Mouse (Mus musculus) liver, embryonic 12.5 days (tissue): ENCODE results near the gene Gm21970. TPM values are rescaled to one million over a fixed set of nuclear protein-coding genes. Genes with fewer than 3 reads are reported as not detected.
A peak's percentile ranks its signal among the peaks of the same experiment; 100 is the strongest.

Source experiments
- ATAC-seq: fragments of 200-750 bp; cut with Nextera tagmentation; 2 replicates; pipeline ENCODE4 v1.8.0; 2017; ENCODE audit warnings: moderate number of reproducible peaks, mild to moderate bottlenecking, moderate library complexity
- H3K27ac ChIP-seq: fragments of 300-500 bp; sonication (generic); 2 replicates; pipeline ENCODE4 v1.5.1; 2016; ENCODE audit warnings: mild to moderate bottlenecking
- H3K27me3 ChIP-seq: fragments of 300-500 bp; sonication (generic); replicated peaks from 2 replicates; pipeline ENCODE4 v1.6.1; 2016; ENCODE audit warnings: mild to moderate bottlenecking, moderate library complexity
- H3K36me3 ChIP-seq: fragments of 300-500 bp; sonication (generic); 2 replicates; pipeline ENCODE4 v1.6.1; 2016; ENCODE audit warnings: mild to moderate bottlenecking, moderate library complexity
- H3K4me1 ChIP-seq: fragments of 300-500 bp; sonication (generic); 2 replicates; pipeline ENCODE4 v1.6.1; 2016
- H3K4me2 ChIP-seq: fragments of 300-500 bp; sonication (generic); 2 replicates; pipeline ENCODE4 v1.6.1; 2016; ENCODE audit warnings: mild to moderate bottlenecking, moderate library complexity
- H3K4me3 ChIP-seq: fragments of 300-500 bp; sonication (generic); 2 replicates; pipeline ENCODE4 v1.5.1; 2016; ENCODE audit warnings: mild to moderate bottlenecking, moderate library complexity
- H3K9ac ChIP-seq: fragments of 300-500 bp; sonication (generic); 2 replicates; pipeline ENCODE4 v1.6.1; 2016; ENCODE audit warnings: mild to moderate bottlenecking, moderate library complexity
- H3K9me3 ChIP-seq: fragments of 300-500 bp; sonication (generic); replicated peaks from 2 replicates; pipeline ENCODE4 v1.6.1; 2016; ENCODE audit warnings: mild to moderate bottlenecking, moderate library complexity
- WGBS: fragments of 180-500 bp; shearing (Covaris S2); methylation state at CpG from one replicate; pipeline ENCODE4 v1.1.7; 2016; ENCODE audit not compliant: insufficient replicate concordance; 5-methylcytosine and 5-hydroxymethylcytosine counted together
- polyA plus RNA-seq: library from polyadenylated mRNA; unstranded; fragments of >200 nt; fragmentation: Nextera tagmentation; extraction: Ambion mirVana; gene quantifications from 2 replicates; pipeline ENCODE4 v1.2.1, GENCODE M21; 2016

The Gm21970 gene
- polyA plus RNA-seq, 1 experiment from 2014 or later, result not detected

GRCm38 (mm10) chr16:91445566-91445965, 54.0 kb downstream of the Gm21970 start:
- Histone ChIP-seq H3K4me3 (no peak overlapping the region), H3K36me3 (no peaks in the 10 kb centered on the region), H3K27ac (peak overlapping the region; percentile 45), H3K27me3 (no peaks in the 10 kb centered on the region), H3K9ac (no peak overlapping the region), H3K4me1 (peaks cover 88% of the 10 kb centered on the region), H3K4me2 (no peak overlapping the region), H3K9me3 (0 out of 2 replicates have a peak, but pooled peaks cover 5% of the 10 kb centered on the region)
- ATAC-seq, result no peak
- WGBS, result 67% methylated on average over 5 of the region's 5 CpGs

GRCm38 (mm10) chr16:91446778-91447511, 55.4 kb downstream of the Gm21970 start:
- no peaks in the 10 kb centered on the region for H3K27me3 ChIP-seq
- peak overlapping the region; percentile 35 for H3K4me2 ChIP-seq
- peak overlapping the region; percentile 47 for H3K9ac ChIP-seq
- WGBS, result 60% methylated on average over 8 of the region's 8 CpGs
- H3K4me1 ChIP-seq, result peaks cover 78% of the 10 kb centered on the region
- H3K27ac ChIP-seq, result peak overlapping the region; percentile 86
- H3K36me3 ChIP-seq, result no peaks in the 10 kb centered on the region
- H3K9me3 ChIP-seq, result 0 out of 2 replicates have a peak, but pooled peaks cover 5% of the 10 kb centered on the region
- peak; percentile 46 for ATAC-seq
- H3K4me3 ChIP-seq, result no peak overlapping the region

- Histone ChIP-seq H3K27me3 (no peaks in the 10 kb centered on the region), H3K4me2 (peak overlapping the region; percentile 35), H3K9me3 (0 out of 2 replicates have a peak, but pooled peaks cover 5% of the 10 kb centered on the region), H3K4me3 (no peak overlapping the region), H3K4me1 (peaks cover 80% of the 10 kb centered on the region), H3K36me3 (no peaks in the 10 kb centered on the region), H3K27ac (peak overlapping the region; percentile 86), H3K9ac (peak overlapping the region; percentile 47)
- no peak for ATAC-seq
- WGBS, result 80% methylated on average over 6 of the region's 6 CpGs
Measured at GRCm38 (mm10) chr16:91447512-91447900, 56.0 kb downstream of the Gm21970 start.

DNA sequence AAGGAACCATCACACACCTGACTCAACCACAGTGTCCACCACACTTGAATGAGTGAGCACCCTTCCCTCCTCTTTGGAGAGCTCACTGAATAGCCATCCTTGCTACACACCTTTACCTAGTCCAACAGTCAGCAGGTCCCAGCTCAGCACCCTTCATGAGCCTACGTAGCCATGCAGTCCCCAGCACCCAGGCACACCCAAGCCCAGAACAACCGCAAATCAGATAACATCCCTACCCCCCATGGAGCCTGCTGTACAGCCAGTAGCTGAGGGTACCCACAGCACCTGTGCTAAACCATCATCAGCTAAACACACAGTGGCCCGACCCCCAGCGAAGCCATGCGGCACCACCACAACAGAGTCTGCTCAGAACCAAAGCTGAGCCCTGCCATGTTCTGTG, 56.6 kb downstream of the Gm21970 start:
- peak overlapping the region; percentile 47 for H3K9ac ChIP-seq
- 0 out of 2 replicates have a peak, but pooled peaks cover 5% of the 10 kb centered on the region for H3K9me3 ChIP-seq
- WGBS, result 60% methylated on average over 5 of the region's 5 CpGs
- peaks cover 78% of the 10 kb centered on the region for H3K4me1 ChIP-seq
- H3K27ac ChIP-seq, result peak overlapping the region; percentile 86
- no peaks in the 10 kb centered on the region for H3K27me3 ChIP-seq
- H3K4me2 ChIP-seq, result peak overlapping the region; percentile 35
- ATAC-seq, result peak; percentile 81
- no peak overlapping the region for H3K4me3 ChIP-seq
- no peaks in the 10 kb centered on the region for H3K36me3 ChIP-seq

GRCm38 (mm10) chr16:91448895-91449294, 57.4 kb downstream of the Gm21970 start:
- no peaks in the 10 kb centered on the region for H3K36me3 ChIP-seq
- H3K9me3 ChIP-seq, result 0 out of 2 replicates have a peak, but pooled peaks cover 3% of the 10 kb centered on the region
- H3K27me3 ChIP-seq, result no peaks in the 10 kb centered on the region
- no peak overlapping the region for H3K4me2 ChIP-seq
- ATAC-seq, result peak; percentile 62
- peak overlapping the region; percentile 86 for H3K27ac ChIP-seq
- 37% methylated on average over 7 of the region's 7 CpGs for WGBS
- peaks cover 70% of the 10 kb centered on the region for H3K4me1 ChIP-seq
- peak overlapping the region; percentile 42; the same call in 1 of the 2 replicates for H3K9ac ChIP-seq
- no peak overlapping the region for H3K4me3 ChIP-seq

DNA sequence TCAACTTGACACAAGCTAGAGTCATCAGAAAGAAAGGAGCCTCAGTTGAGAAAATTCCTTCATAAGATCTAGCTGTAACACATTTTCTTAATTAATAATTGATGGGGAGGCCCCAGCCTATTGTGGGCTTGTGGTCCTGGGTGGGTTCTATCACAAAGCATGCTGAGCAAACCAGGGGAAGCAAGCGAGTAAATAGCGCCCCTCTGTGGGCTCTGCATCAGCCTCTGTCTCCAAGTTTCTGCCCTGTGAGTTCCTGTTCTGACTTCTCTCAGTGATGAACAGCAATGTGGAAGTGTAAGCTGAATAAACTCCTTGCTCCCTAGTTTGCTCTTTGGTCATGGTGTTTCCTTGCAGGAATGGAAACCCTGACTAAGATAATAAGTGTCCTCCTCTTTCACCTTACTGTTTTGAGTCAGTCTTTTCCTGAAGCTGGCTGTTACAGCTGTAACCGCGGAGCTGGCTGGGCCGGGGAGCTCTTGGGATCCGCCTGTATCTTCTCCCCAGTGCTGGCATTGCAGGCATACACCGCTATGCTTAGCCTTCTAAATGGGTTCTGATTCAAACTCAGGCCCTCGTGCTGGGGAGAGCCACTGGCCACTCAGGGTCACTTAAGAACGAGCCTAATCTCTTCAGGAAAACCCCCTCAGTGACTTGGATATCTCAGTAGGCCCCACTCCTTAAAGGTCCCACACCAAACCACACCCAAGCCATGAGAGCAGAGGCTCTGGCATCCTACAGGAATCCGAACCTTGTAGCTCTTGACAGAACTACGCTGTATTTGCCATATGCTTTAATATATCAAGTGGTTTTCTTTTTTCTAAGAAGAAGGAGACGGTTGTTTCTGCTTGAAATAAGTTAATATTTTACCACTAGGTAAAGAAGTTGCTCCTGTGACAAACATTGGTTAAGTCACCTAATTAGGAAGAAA, 58.9 kb downstream of the Gm21970 start:
- H3K4me3 ChIP-seq, result no peak overlapping the region
- peaks cover 67% of the 10 kb centered on the region for H3K4me1 ChIP-seq
- WGBS, result 77% methylated on average over 12 of the region's 12 CpGs
- H3K9ac ChIP-seq, result no peak overlapping the region
- ATAC-seq, result no peak
- no peaks in the 10 kb centered on the region for H3K9me3 ChIP-seq
- H3K4me2 ChIP-seq, result no peak overlapping the region
- no peaks in the 10 kb centered on the region for H3K27me3 ChIP-seq
- no peaks in the 10 kb centered on the region for H3K36me3 ChIP-seq
- H3K27ac ChIP-seq, result peak overlapping the region; percentile 86

DNA sequence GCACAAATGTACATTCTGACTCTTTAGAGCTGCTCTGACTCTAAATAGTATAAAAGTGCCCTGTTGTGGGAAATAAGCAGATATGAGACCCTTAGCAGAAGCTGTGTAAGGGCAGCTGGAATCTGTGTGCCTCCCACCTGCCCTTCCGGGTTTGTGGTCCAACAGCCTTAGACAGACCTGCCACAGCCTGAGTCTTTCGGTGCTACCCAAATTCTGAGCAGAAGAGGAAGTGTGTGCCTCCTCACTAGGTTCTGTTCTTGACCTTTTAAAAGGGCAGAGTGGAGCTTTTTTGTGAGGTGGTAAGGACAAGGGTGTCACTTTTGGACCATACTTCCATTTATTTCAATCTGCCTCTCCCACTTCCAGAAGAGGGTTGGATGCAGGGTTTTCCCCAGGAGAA, 60.4 kb downstream of the Gm21970 start:
- no peak overlapping the region for H3K4me3 ChIP-seq
- peaks cover 54% of the 10 kb centered on the region for H3K4me1 ChIP-seq
- no peak for ATAC-seq
- H3K27me3 ChIP-seq, result no peaks in the 10 kb centered on the region
- 22% methylated on average over 2 of the region's 2 CpGs for WGBS
- H3K9ac ChIP-seq, result no peak overlapping the region
- H3K9me3 ChIP-seq, result 0 out of 2 replicates have a peak, but pooled peaks cover 3% of the 10 kb centered on the region
- no peak overlapping the region for H3K4me2 ChIP-seq
- no peaks in the 10 kb centered on the region for H3K36me3 ChIP-seq
- peak overlapping the region; percentile 54 for H3K27ac ChIP-seq

DNA sequence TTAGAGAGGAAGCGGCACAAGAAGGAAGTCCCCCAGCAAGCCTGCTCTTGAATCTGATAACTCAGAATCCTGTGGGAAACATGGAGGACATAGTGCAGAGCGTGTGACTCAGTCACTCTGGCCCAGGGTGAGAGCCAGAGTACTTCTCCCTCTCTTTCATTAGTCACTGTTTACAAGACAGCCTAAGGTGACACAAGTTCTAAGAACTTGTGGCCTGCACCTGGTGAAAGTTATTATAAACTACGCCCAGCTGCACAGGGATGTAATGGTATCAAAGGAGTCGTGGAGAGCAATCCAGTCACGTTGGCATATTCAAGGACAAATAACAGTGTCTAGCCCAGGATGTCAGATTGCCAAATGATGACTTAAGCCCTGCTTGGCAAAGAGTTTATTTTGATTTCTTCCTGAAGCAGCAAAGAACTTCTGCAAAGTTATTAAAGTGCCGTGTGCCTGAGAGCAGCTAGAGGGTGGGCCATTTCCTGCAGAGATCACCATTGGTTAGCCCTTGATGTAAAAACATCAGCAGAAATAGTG, 60.9 kb downstream of the Gm21970 start:
- H3K27ac ChIP-seq, result peak overlapping the region; percentile 54
- no peak overlapping the region for H3K4me2 ChIP-seq
- no peak overlapping the region for H3K9ac ChIP-seq
- no peak for ATAC-seq
- no peaks in the 10 kb centered on the region for H3K27me3 ChIP-seq
- WGBS, result 54% methylated on average over 6 of the region's 6 CpGs
- H3K4me3 ChIP-seq, result no peak overlapping the region
- no peaks in the 10 kb centered on the region for H3K36me3 ChIP-seq
- 0 out of 2 replicates have a peak, but pooled peaks cover 3% of the 10 kb centered on the region for H3K9me3 ChIP-seq
- peaks cover 49% of the 10 kb centered on the region for H3K4me1 ChIP-seq

DNA sequence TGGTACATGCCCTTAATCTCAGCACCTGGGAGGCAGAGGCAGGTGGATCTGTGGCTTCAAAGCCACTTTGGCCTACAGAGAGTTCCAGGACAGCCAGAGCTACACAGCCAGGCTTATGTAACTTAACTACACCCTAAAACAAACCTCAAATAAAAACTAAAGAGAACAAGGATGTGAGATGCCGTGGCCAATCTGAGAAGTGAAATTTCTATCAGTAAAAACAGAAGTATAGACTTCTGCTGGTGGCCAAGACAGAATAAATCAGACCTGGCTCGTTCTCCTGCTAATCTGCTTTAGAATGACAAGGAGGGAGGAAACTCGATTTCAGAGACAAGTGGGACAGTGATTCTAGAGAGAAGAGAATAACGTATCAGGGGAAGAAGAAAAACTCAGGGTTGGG, 64.3 kb downstream of the Gm21970 start:
- H3K27me3 ChIP-seq, result no peaks in the 10 kb centered on the region
- H3K4me3 ChIP-seq, result no peak overlapping the region
- peak overlapping the region; percentile 43; the same call in 1 of the 2 replicates for H3K27ac ChIP-seq
- ATAC-seq, result no peak
- WGBS, result 35% methylated on average over 4 of the region's 4 CpGs
- H3K9ac ChIP-seq, result no peak overlapping the region
- H3K4me1 ChIP-seq, result peaks cover 42% of the 10 kb centered on the region
- no peaks in the 10 kb centered on the region for H3K36me3 ChIP-seq
- H3K9me3 ChIP-seq, result 0 out of 2 replicates have a peak, but pooled peaks cover 3% of the 10 kb centered on the region
- no peak overlapping the region for H3K4me2 ChIP-seq

GRCm38 (mm10) chr16:91458301-91458746, 66.8 kb downstream of the Gm21970 start:
- H3K4me3 ChIP-seq, result no peak overlapping the region
- H3K27me3 ChIP-seq, result no peaks in the 10 kb centered on the region
- 68% methylated on average over 21 of the region's 21 CpGs for WGBS
- H3K27ac ChIP-seq, result no peak overlapping the region
- no peaks in the 10 kb centered on the region for H3K36me3 ChIP-seq
- 0 out of 2 replicates have a peak, but pooled peaks cover 3% of the 10 kb centered on the region for H3K9me3 ChIP-seq
- H3K4me1 ChIP-seq, result peaks cover 50% of the 10 kb centered on the region
- H3K4me2 ChIP-seq, result no peak overlapping the region
- ATAC-seq, result peak; percentile 64
- no peak overlapping the region for H3K9ac ChIP-seq

DNA sequence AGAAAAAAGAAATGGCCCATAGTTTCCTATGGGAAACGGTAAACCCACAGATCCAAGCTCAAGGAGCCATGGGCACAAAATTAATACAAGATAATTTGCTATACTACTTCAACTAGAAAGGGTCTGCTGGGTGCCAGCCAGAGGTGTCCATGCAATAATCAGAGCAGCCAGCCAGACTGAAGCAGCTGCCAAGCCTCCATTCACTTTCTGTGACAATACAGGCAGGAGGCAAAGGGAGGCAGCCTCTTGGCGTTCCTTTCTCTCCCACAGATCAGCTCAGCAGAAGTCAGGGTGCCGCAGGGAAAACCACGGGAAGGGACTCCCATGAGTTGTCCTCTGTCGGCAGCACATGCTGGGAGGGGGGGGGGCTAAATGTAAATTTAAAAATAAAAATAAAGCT, 67.5 kb downstream of the Gm21970 start:
- Histone ChIP-seq H3K4me3 (no peak overlapping the region), H3K27me3 (no peaks in the 10 kb centered on the region), H3K9me3 (0 out of 2 replicates have a peak, but pooled peaks cover 3% of the 10 kb centered on the region), H3K36me3 (no peaks in the 10 kb centered on the region), H3K27ac (peak overlapping the region; percentile 48; the same call in 1 of the 2 replicates), H3K4me1 (peaks cover 57% of the 10 kb centered on the region), H3K4me2 (no peak overlapping the region), H3K9ac (peak overlapping the region; percentile 29; the same call in 1 of the 2 replicates)
- no peak for ATAC-seq
- WGBS, result 78% methylated on average over 5 of the region's 5 CpGs
